Mouse (Mus musculus) hindbrain, embryonic 14.5 days (tissue): Measurements from ENCODE around the gene Ets1. TPM values are rescaled to one million over a fixed set of nuclear protein-coding genes. Genes with fewer than 3 reads are reported as not detected.

Source experiments
- ATAC-seq: fragments of 200-750 bp; cut with Nextera tagmentation; 2 replicates; pipeline ENCODE4 v1.8.0; 2017; ENCODE audit warnings: moderate number of reproducible peaks, mild to moderate bottlenecking, moderate TSS enrichment, moderate library complexity; ENCODE audit not compliant: low FRiP score
- DNase-seq: peaks from one replicate; pipeline ENCODE4 v3.0.0-alpha.2; 2015; ENCODE audit warnings: low spot score
- H3K27ac ChIP-seq: fragments of 300-500 bp; sonication (generic); 2 replicates; pipeline ENCODE4 v1.5.1; 2014; ENCODE audit warnings: mild to moderate bottlenecking, moderate library complexity
- H3K27me3 ChIP-seq: fragments of 300-500 bp; sonication (generic); 2 replicates; pipeline ENCODE4 v1.6.1; 2014; ENCODE audit warnings: mild to moderate bottlenecking, low read length, mixed read lengths; ENCODE audit not compliant: control insufficient read depth, insufficient read depth
- H3K36me3 ChIP-seq: fragments of 300-500 bp; sonication (generic); replicated peaks from 2 replicates; pipeline ENCODE4 v1.6.1; 2014; ENCODE audit not compliant: control insufficient read depth, insufficient read depth
- H3K4me1 ChIP-seq: fragments of 300-500 bp; sonication (generic); replicated peaks from 2 replicates; pipeline ENCODE4 v1.6.1; 2014; ENCODE audit warnings: antibody characterized with exemption, low read length, mixed read lengths; ENCODE audit not compliant: control insufficient read depth, insufficient read depth
- H3K4me2 ChIP-seq: fragments of 300-500 bp; sonication (generic); replicated peaks from 2 replicates; pipeline ENCODE4 v1.6.1; 2014; ENCODE audit warnings: mild to moderate bottlenecking, moderate library complexity
- H3K4me3 ChIP-seq: fragments of 300-500 bp; sonication (generic); replicated peaks from 2 replicates; pipeline ENCODE4 v1.5.1; 2014; ENCODE audit warnings: mild to moderate bottlenecking, low read length
- H3K9ac ChIP-seq: fragments of 300-500 bp; sonication (generic); 2 replicates; pipeline ENCODE4 v1.6.1; 2014
- H3K9me3 ChIP-seq: fragments of 300-500 bp; sonication (generic); 2 replicates; pipeline ENCODE4 v1.6.1; 2016; ENCODE audit warnings: low read length; ENCODE audit not compliant: control insufficient read depth
- WGBS: fragments of 180-500 bp; shearing (Covaris S2); extraction: QIAGEN DNeasy Blood & Tissue Kit; methylation state at CpG from one replicate; pipeline ENCODE4 v1.1.7; 2014; 5-methylcytosine and 5-hydroxymethylcytosine counted together
- polyA plus RNA-seq: library from polyadenylated mRNA; unstranded; fragments of >200 nt; fragmentation: Nextera tagmentation; extraction: Ambion mirVana; gene quantifications from 2 replicates; pipeline ENCODE4 v1.2.1, GENCODE M21; 2014

The Ets1 gene
- polyA plus RNA-seq, 1 experiment from 2014 or later = 20.9 TPM

- H3K4me2 ChIP-seq = no peak overlapping the region
- peaks cover 19% of the 10 kb centered on the region for H3K27me3 ChIP-seq
- 67% methylated on average over 6 of the region's 6 CpGs for WGBS
- H3K36me3 ChIP-seq = no peaks in the 10 kb centered on the region
- ATAC-seq = no peak
- DNase-seq = no peak
- H3K4me1 ChIP-seq = no peaks in the 10 kb centered on the region
- 0 out of 2 replicates have a peak overlapping the region, but pooled peaks have one; percentile 9 for H3K27ac ChIP-seq
- H3K9ac ChIP-seq = no peak overlapping the region
- no peak overlapping the region for H3K4me3 ChIP-seq
- no peaks in the 10 kb centered on the region for H3K9me3 ChIP-seq
These were observed 23.1 kb upstream of the Ets1 start for GRCm38 (mm10) chr9:32612861-32613421.

- Histone ChIP-seq H3K9me3 (no peaks in the 10 kb centered on the region), H3K4me1 (no peaks in the 10 kb centered on the region), H3K4me2 (no peak overlapping the region), H3K9ac (no peak overlapping the region), H3K4me3 (no peak overlapping the region), H3K27me3 (peaks cover 19% of the 10 kb centered on the region), H3K27ac (no peak overlapping the region), H3K36me3 (no peaks in the 10 kb centered on the region)
- WGBS = 93% methylated on average over 9 of the region's 9 CpGs
- no peak for ATAC-seq
- no peak for DNase-seq
These were observed 21.8 kb upstream of the Ets1 start for GRCm38 (mm10) chr9:32614191-32614590.

GRCm38 (mm10) chr9:32615461-32615860 lies 20.6 kb upstream of the Ets1 start:
- Histone ChIP-seq H3K36me3 (no peaks in the 10 kb centered on the region), H3K9me3 (no peaks in the 10 kb centered on the region), H3K27me3 (peaks cover 25% of the 10 kb centered on the region), H3K4me3 (no peak overlapping the region), H3K27ac (no peak overlapping the region), H3K4me2 (no peak overlapping the region), H3K4me1 (no peaks in the 10 kb centered on the region), H3K9ac (no peak overlapping the region)
- no peak for DNase-seq
- no peak for ATAC-seq
- 89% methylated on average over 6 of the region's 6 CpGs for WGBS

- Histone ChIP-seq H3K27ac (no peak overlapping the region), H3K4me2 (no peak overlapping the region), H3K9me3 (no peaks in the 10 kb centered on the region), H3K4me1 (no peaks in the 10 kb centered on the region), H3K4me3 (no peak overlapping the region), H3K36me3 (no peaks in the 10 kb centered on the region), H3K9ac (no peak overlapping the region), H3K27me3 (peaks cover 25% of the 10 kb centered on the region)
- 17% methylated on average over 7 of the region's 7 CpGs for WGBS
- no peak for DNase-seq
- peak; percentile 65; the same call in 1 of the 2 replicates for ATAC-seq
These were observed 20.0 kb upstream of the Ets1 start for GRCm38 (mm10) chr9:32615986-32616385.

- WGBS = 95% methylated on average over 5 of the region's 5 CpGs
- no peak for ATAC-seq
These were observed 19.2 kb upstream of the Ets1 start for GRCm38 (mm10) chr9:32616516-32617429.

GRCm38 (mm10) chr9:32617430-32617768 lies 18.6 kb upstream of the Ets1 start:
- no peak overlapping the region for H3K9ac ChIP-seq
- no peaks in the 10 kb centered on the region for H3K4me1 ChIP-seq
- H3K36me3 ChIP-seq = no peaks in the 10 kb centered on the region
- DNase-seq (no peak), ATAC-seq (no peak)
- WGBS = 64% methylated on average over 5 of the region's 5 CpGs
- H3K27ac ChIP-seq = no peak overlapping the region
- no peaks in the 10 kb centered on the region for H3K9me3 ChIP-seq
- H3K4me3 ChIP-seq = no peak overlapping the region
- H3K4me2 ChIP-seq = no peak overlapping the region
- H3K27me3 ChIP-seq = peaks cover 24% of the 10 kb centered on the region

More at GRCm38 (mm10) chr9:32616516-32617429, 19.2 kb upstream of the Ets1 start:
- Histone ChIP-seq H3K9me3 (no peaks in the 10 kb centered on the region), H3K9ac (no peak overlapping the region), H3K27ac (no peak overlapping the region), H3K4me1 (no peaks in the 10 kb centered on the region), H3K27me3 (peaks cover 25% of the 10 kb centered on the region), H3K4me2 (no peak overlapping the region), H3K36me3 (no peaks in the 10 kb centered on the region), H3K4me3 (no peak overlapping the region)
- no peak for DNase-seq

- no peak overlapping the region for H3K4me2 ChIP-seq
- no peak overlapping the region for H3K9ac ChIP-seq
- 82% methylated on average over 9 of the region's 9 CpGs for WGBS
- no peak overlapping the region for H3K4me3 ChIP-seq
- H3K27me3 ChIP-seq = peaks cover 21% of the 10 kb centered on the region
- H3K9me3 ChIP-seq = no peaks in the 10 kb centered on the region
- H3K4me1 ChIP-seq = no peaks in the 10 kb centered on the region
- H3K27ac ChIP-seq = no peak overlapping the region
- no peak for DNase-seq
- no peak for ATAC-seq
- H3K36me3 ChIP-seq = no peaks in the 10 kb centered on the region
These were observed 17.4 kb upstream of the Ets1 start for GRCm38 (mm10) chr9:32618544-32619120.

DNA sequence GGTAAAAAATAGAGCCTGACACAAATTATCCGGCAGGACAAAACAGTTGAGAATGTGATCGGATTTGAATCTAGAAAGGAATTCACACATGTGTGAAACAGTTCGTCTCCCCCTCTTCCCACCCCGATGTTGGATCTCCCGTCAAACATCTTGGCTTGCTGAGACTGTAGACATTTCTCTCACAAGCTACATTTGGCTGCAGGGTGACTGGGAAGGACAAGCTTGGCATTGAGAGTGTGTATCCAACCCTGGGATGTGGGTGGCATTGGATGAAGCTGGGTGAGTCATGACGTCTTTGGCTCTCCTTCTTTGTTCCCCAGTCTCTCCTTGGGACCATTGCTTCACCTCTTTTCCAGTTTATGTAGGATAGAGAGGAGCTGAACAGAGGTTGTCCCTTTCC lies 16.4 kb upstream of the Ets1 start:
- no peak overlapping the region for H3K9ac ChIP-seq
- H3K36me3 ChIP-seq = no peaks in the 10 kb centered on the region
- H3K9me3 ChIP-seq = no peaks in the 10 kb centered on the region
- no peak for DNase-seq
- H3K27me3 ChIP-seq = peaks cover 15% of the 10 kb centered on the region
- no peak overlapping the region for H3K4me3 ChIP-seq
- H3K4me2 ChIP-seq = no peak overlapping the region
- 90% methylated on average over 6 of the region's 6 CpGs for WGBS
- no peaks in the 10 kb centered on the region for H3K4me1 ChIP-seq
- no peak overlapping the region for H3K27ac ChIP-seq
- no peak for ATAC-seq

- ATAC-seq = no peak
- no peak for DNase-seq
- Histone ChIP-seq H3K4me3 (no peak overlapping the region), H3K9me3 (no peaks in the 10 kb centered on the region), H3K4me2 (no peak overlapping the region), H3K27ac (no peak overlapping the region), H3K36me3 (no peaks in the 10 kb centered on the region), H3K9ac (no peak overlapping the region), H3K4me1 (no peaks in the 10 kb centered on the region), H3K27me3 (peaks cover 15% of the 10 kb centered on the region)
- WGBS = 95% methylated on average over 3 of the region's 3 CpGs
These were observed 15.6 kb upstream of the Ets1 start for GRCm38 (mm10) chr9:32620446-32620845.
